Mouse (Mus musculus) cerebral cortex, adult 2 months (tissue): ENCODE measurements around the gene Gphn.

ENCODE experiments used
- WGBS: fragments of 180-500 bp; shearing (Covaris S2); methylation state at CpG from one replicate; pipeline ENCODE4 v1.1.7; 2018; 5-methylcytosine and 5-hydroxymethylcytosine counted together

The Gphn gene

GRCm38 (mm10) chr12:78522176-78522575 is 296.0 kb downstream of the Gphn start:
- 71% methylated on average over 1 of the region's 1 CpGs for WGBS

- 74% methylated on average over 5 of the region's 5 CpGs for WGBS
These were observed 296.7 kb downstream of the Gphn start for GRCm38 (mm10) chr12:78522804-78523394.

GRCm38 (mm10) chr12:78550913-78551312 is 324.7 kb downstream of the Gphn start:
- WGBS: 80% methylated on average over 2 of the region's 2 CpGs

GRCm38 (mm10) chr12:78631816-78632215 is 405.6 kb downstream of the Gphn start:
- 65% methylated on average over 2 of the region's 2 CpGs for WGBS

GRCm38 (mm10) chr12:78639466-78639865 is 413.3 kb downstream of the Gphn start:
- WGBS: 76% methylated on average over 1 of the region's 1 CpGs

GRCm38 (mm10) chr12:78640086-78640485 is 413.9 kb downstream of the Gphn start:
- WGBS: 67% methylated on average over 2 of the region's 2 CpGs

- 62% methylated on average over 2 of the region's 2 CpGs for WGBS
These were observed 417.5 kb downstream of the Gphn start for GRCm38 (mm10) chr12:78643691-78644090.

GRCm38 (mm10) chr12:78645282-78645681 is 419.1 kb downstream of the Gphn start:
- 98% methylated on average over 1 of the region's 1 CpGs for WGBS

- WGBS: 64% methylated on average over 2 of the region's 2 CpGs
These were observed 433.6 kb downstream of the Gphn start for GRCm38 (mm10) chr12:78659718-78660304.

GRCm38 (mm10) chr12:78678101-78678806 is 452.1 kb downstream of the Gphn start:
- WGBS: 68% methylated on average over 5 of the region's 5 CpGs

- 92% methylated on average over 2 of the region's 2 CpGs for WGBS
These were observed 452.6 kb downstream of the Gphn start for GRCm38 (mm10) chr12:78678807-78679189.

- 93% methylated on average over 2 of the region's 2 CpGs for WGBS
These were observed 454.9 kb downstream of the Gphn start for GRCm38 (mm10) chr12:78681048-78681447.

- 82% methylated on average over 4 of the region's 4 CpGs for WGBS
These were observed 456.1 kb downstream of the Gphn start for GRCm38 (mm10) chr12:78682279-78682678.

GRCm38 (mm10) chr12:78685669-78686215 is 459.6 kb downstream of the Gphn start:
- WGBS: 47% methylated on average over 1 of the region's 1 CpGs

- 56% methylated on average over 5 of the region's 5 CpGs for WGBS
These were observed 462.7 kb downstream of the Gphn start for GRCm38 (mm10) chr12:78688876-78689275.

GRCm38 (mm10) chr12:78691325-78691724 is 465.1 kb downstream of the Gphn start, which contains the start of gene Fam71d:
Gene Fam71d (plus strand): TSS chr12:78691535.
- 68% methylated on average over 1 of the region's 1 CpGs for WGBS

- 89% methylated on average over 2 of the region's 2 CpGs for WGBS
These were observed 467.1 kb downstream of the Gphn start for GRCm38 (mm10) chr12:78693281-78693680.

- 81% methylated on average over 2 of the region's 2 CpGs for WGBS
These were observed 491.6 kb downstream of the Gphn start for GRCm38 (mm10) chr12:78717783-78718182.

GRCm38 (mm10) chr12:78727723-78728122 is 501.5 kb downstream of the Gphn start:
- WGBS: 74% methylated on average over 4 of the region's 4 CpGs
